Mouse (Mus musculus) ovary, postnatal 36 days (tissue): Measurements from ENCODE around the gene Magix.
"Not testable (repeated sequence)": the region's sequence is repeated elsewhere in the genome, so short reads cannot be mapped to it uniquely, and the experiment has no call there.

Experiments used
- DNase-seq: peaks from one replicate; pipeline ENCODE4 v3.0.0; 2022; ENCODE audit warnings: low spot score, mixed read lengths

The Magix gene

DNA sequence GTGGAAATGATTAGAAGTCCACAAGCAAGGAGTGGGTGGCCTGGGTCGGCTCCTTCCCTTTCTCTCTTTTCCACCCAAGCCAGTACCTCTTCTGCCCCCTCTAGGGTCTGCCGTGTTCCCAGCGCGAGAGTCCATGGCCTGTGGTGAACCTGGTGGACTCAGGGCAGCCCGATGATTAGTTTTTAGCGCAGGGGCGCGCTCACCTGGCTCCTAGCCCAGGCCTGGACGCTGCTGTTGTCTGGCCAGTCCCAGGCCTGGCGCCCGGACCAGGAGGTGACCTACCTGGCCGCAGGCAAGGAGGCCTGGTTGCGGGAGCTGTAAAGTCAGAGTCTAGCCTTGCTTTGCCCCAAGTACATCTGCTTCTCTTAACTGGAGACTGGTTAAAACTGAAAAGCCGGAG is at the start of gene Magix:
Gene Magix (minus strand): TSS at position 388 of the 400 bp plus-strand sequence.
- DNase-seq: no peak

DNA sequence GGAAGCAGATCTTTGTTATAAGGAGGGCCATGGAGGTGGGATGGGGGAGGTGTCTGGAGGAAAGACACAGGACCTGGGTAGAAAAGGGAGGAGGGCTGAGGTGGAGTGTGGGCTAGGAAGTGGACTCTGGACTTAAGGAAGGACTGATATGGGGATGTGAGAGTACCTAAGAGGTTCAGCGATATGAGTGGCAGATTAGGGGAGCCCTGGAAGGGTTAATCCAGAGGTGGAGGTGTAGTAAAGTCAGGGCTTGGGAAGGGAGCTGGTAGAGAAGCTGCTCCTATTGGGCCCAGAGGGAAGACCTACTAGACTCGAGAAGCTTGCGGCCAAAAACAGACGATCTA is 47.8 kb upstream of the Magix start:
- no peak for DNase-seq

GRCm38 (mm10) chrX:7728215-7728921 is 47.3 kb upstream of the Magix start, which contains the start of gene Praf2:
Gene Praf2, plus strand, starts transcription at chrX:7728439.
- DNase-seq: peak; percentile 65

DNA sequence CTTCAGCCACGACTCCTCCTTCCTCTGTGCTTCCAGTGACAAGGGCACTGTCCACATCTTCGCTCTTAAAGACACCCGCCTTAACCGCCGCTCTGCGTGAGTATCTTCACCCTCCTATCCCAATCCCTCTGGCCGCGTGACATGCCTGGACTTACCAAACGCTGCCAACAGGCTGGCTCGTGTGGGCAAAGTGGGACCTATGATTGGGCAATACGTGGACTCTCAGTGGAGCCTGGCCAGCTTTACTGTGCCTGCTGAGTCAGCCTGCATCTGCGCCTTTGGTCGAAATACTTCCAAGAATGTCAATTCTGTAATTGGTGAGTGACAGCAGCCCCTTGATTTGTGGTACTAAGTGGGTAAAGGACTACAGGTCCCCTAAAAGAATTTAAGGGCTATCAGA is 46.1 kb upstream of the Magix start:
- DNase-seq: peak; percentile 11

GRCm38 (mm10) chrX:7725841-7726240 is 44.8 kb upstream of the Magix start:
- DNase-seq: no peak

- no peak for DNase-seq
These were observed 43.1 kb upstream of the Magix start for GRCm38 (mm10) chrX:7724135-7724534.

- DNase-seq: no peak
These were observed 41.6 kb upstream of the Magix start for GRCm38 (mm10) chrX:7722691-7723090.

GRCm38 (mm10) chrX:7722282-7722611 is 41.2 kb upstream of the Magix start:
- DNase-seq: no peak

- DNase-seq: peak; percentile 57
These were observed 40.6 kb upstream of the Magix start, which contains the start of gene Gm45208 for GRCm38 (mm10) chrX:7721514-7722281. Gene Gm45208, plus strand, starts transcription at chrX:7722245.

- DNase-seq: not testable (repeated sequence)
These were observed 35.0 kb upstream of the Magix start for GRCm38 (mm10) chrX:7716058-7716457.

GRCm38 (mm10) chrX:7714135-7714899 is 33.3 kb upstream of the Magix start, which contains the start of gene Wdr45:
Gene Wdr45, plus strand, starts transcription at chrX:7714333.
- DNase-seq: peak; percentile 87

- not testable (repeated sequence) for DNase-seq
These were observed 32.7 kb upstream of the Magix start for GRCm38 (mm10) chrX:7713764-7714134.

DNA sequence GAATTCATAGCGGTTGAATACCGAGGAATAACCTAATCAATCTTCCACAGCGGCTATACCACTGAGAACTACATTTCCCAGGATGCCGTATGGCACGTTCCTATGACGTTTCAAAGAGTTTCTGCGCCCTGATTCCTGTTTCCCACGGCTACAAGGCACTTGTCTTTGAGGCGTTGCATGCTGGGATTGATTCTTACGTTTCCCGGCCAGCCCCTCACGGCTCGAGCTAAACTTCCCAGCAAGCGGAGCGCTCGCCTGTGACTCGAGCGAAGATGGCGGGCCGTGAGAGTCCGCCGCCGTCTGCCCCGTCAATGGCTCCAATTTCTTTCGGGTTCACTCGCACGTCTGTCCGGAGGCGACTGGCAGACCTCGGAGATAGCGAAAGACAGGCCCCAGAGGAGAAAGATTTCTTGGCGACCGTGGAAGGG is 15.9 kb upstream of the Magix start, which contains the start of gene Gpkow:
Gene Gpkow (plus strand): TSS at position 178 of the 428 bp plus-strand sequence.
- peak; percentile 69 for DNase-seq

- DNase-seq: no peak
These were observed 15.5 kb upstream of the Magix start for GRCm38 (mm10) chrX:7696520-7696919.

DNA sequence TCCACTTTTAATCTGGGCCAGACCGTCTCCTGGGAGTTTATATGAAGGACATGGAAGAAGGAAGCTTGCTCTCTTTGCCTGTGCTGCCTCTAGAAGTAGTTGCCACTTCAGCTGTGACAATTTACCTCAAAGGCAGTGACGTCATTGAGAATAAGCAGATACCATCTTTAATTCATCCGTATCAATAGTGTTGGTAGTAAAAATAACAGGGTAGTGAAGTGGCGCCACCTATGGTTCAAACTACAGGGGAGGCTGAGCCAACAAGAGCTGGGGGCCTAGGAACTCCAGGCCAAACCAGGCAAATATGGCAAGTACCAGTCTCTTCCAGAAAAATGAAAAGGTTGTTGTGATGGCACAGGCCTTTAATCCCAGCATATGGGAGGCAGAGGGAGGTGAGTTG is 11.8 kb upstream of the Magix start:
- DNase-seq: no peak

DNA sequence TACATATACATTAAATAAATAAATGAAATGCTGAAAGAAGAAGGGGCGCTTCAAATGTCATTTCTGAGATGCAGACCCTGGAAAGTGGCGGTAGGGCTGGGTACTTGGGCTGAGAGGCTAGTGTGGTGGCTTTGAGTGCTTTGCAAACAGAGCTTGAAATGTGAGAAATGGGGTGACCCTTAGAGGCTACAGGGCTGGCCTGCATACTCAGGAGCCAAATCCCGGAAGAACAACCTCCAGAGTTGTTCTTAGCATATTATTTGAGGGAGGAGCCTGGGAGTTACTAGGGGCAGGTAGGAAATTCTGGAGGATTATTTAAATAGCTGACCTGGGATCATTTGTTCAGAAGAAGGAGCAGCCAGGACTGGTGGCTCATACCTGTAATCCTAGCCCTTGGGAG is 9.4 kb upstream of the Magix start:
- no peak for DNase-seq

- no peak for DNase-seq
These were observed 7.3 kb upstream of the Magix start for GRCm38 (mm10) chrX:7688321-7688720.

GRCm38 (mm10) chrX:7680057-7680412 is 1.0 kb downstream of the Magix start:
- no peak for DNase-seq

- peak; percentile 89 for DNase-seq
These were observed 1.5 kb downstream of the Magix start for GRCm38 (mm10) chrX:7679405-7680056.

GRCm38 (mm10) chrX:7678986-7679385 is 2.1 kb downstream of the Magix start:
- no peak for DNase-seq

GRCm38 (mm10) chrX:7675001-7675380 is 6.1 kb downstream of the Magix start:
- no peak for DNase-seq
